Mouse (Mus musculus) cerebellum, postnatal 4 days (tissue): ENCODE measurements around the gene Krtap4-13.
"Not testable (repeated sequence)": the region's sequence is repeated elsewhere in the genome, so short reads cannot be mapped to it uniquely, and the experiment has no call there.

Source experiments
- DNase-seq, 2 experiments: peaks; one replicate each; pipeline ENCODE4 v3.0.0; 2022; ENCODE audit warnings: low spot score in 2 of 2, mixed read lengths in 1 of 2

The Krtap4-13 gene

GRCm38 (mm10) chr11:99809792-99810191 is at the start of gene Krtap4-13:
Krtap4-13 (minus strand) TSS chr11:99809892.
- DNase-seq: not testable (repeated sequence)

DNA sequence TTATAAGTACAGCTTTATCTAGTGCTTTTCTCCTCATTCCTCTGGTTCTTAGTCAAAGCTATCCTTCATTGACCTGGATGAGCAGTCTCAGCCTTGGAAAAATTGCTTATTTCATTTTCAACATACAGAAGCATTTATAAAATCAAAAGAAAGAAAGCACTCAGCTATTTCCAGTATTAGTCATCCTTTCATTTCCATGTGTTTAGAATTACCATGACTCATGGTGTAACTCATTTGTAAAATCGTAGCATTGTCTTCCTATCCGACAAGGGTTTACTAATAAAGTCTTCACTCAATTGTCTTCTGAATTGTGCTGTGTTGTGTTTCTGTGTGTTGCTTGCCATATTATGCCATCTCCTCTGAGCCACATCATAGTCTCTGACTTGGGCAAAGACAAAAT is 49.1 kb upstream of the Krtap4-13 start:
- DNase-seq: no peak

DNA sequence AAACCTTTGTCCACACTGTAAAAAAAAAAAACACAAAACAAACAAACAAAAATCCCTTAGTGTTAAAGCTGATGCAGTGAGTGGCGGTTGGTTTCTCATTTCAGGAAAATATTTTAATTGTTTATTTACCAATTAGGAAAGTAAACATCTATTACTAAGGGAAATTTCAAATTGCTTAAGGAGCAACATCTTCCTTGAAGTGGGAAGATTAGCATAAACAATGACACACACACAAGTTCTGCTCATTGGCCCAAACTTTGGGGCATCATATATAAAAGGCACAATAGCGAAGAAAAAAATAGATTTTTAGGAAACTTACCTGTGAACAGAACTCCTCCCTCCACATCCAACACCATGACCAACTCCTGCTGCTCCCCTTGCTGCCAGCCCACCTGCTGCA is 47.9 kb upstream of the Krtap4-13 start, which contains the start of gene Gm11568:
TSS of gene Gm11568 (plus strand) at position 301 of the 400 bp plus-strand sequence.
- DNase-seq: no peak

DNA sequence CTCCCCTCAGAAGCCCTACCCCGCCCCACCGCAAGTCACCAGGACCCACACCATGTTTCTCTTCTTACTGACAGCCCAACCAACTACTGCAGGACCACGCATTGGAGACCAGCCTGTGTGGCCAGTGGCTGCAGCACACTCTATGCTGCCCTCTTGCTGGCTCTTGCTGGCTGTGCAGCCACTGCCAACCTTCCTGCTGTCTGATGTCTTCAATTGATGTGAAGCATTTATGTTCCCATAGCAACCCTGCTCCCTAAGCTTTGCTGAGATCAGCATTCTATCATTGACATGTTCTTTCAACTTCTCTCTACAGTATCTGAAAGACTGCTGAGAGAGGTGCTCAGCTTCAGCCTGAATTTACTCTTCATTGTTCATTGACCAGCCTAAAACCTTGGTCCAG is 44.4 kb upstream of the Krtap4-13 start:
- peak in 1 of 2 experiments; percentile 13 for DNase-seq

GRCm38 (mm10) chr11:99851508-99851907 is 41.8 kb upstream of the Krtap4-13 start, which contains the start of gene Krtap4-16:
Krtap4-16 (minus strand) TSS chr11:99851608.
- DNase-seq: no peak

GRCm38 (mm10) chr11:99846746-99847145 is 37.1 kb upstream of the Krtap4-13 start:
- DNase-seq: no peak

GRCm38 (mm10) chr11:99842185-99842584 is 32.5 kb upstream of the Krtap4-13 start:
- no peak for DNase-seq

GRCm38 (mm10) chr11:99837966-99838365 is 28.3 kb upstream of the Krtap4-13 start, which contains the start of gene 2300003K06Rik:
2300003K06Rik (minus strand) TSS chr11:99838066.
- DNase-seq: no peak

DNA sequence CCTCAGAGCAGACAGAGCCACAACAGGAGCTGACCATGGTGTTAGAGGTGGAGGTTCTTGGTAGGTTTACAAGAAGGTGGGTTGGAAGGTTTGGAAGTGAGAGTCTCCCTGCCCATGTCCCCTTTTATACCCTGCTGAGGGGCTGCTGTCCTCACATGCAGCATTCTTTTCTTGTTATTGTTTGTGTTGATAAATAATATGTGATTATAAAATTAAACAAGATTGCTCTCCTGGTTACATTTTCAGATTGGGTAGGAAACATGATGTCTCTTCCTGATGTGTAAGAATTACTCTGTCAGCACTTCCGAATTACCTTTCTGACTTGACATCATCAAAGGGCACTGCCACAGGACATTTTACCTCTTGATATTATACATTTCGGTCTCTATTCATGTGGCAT is 5.9 kb upstream of the Krtap4-13 start, which contains the start of gene Gm11564:
TSS of gene Gm11564 (minus strand) at position 101 of the 400 bp plus-strand sequence.
- DNase-seq: not testable (repeated sequence)

DNA sequence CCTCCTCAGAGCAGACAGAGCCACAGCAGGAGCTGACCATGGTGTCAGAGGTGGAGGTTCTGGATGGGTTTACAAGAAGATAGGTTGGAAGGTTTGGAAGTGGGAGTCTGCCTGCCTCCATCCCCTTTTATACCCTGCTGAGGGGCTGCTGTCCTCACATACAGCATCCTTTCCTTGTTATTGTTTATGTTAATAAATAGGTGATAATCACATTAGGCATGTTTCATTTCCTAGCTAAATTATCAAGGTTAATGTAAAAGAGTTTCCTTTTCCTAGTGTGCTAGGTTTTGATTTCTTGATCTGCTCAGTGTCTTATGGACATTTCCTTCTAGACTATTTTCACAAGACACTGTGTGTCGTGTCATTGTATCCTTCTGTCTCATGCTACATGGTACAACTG is 5.3 kb downstream of the Krtap4-13 start, which contains the start of gene Gm11554:
TSS of gene Gm11554 (minus strand) at position 101 of the 400 bp plus-strand sequence.
- DNase-seq: not testable (repeated sequence)

DNA sequence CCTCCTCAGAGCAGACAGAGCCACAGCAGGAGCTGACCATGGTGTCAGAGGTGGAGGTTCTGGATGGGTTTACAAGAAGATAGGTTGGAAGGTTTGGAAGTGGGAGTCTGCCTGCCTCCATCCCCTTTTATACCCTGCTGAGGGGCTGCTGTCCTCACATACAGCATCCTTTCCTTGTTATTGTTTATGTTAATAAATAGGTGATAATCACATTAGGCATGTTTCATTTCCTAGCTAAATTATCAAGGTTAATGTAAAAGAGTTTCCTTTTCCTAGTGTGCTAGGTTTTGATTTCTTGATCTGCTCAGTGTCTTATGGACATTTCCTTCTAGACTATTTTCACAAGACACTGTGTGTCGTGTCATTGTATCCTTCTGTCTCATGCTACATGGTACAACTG is 10.9 kb downstream of the Krtap4-13 start, which contains the start of gene Gm11569:
TSS of gene Gm11569 (minus strand) at position 101 of the 400 bp plus-strand sequence.
- DNase-seq: not testable (repeated sequence)

DNA sequence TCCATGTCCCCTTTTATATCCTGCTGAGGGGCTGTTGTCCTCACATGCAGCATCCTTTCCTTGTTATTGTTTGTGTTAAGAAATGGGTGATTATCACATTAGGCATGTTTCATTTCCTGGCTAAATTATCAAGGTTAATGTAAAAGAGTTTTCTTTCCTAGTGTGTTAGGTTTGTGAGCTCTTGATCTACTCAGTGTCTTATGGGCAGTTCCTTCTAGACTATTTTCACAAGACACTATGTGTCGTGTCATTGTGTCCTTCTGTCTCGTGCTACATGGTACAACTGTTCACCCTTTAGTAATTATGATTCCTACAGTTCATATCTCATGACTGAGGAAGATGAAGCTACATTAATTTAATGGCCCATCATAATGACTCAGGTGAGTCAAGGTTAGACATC is 16.3 kb downstream of the Krtap4-13 start, which contains the start of gene Gm11596:
TSS of gene Gm11596 (minus strand) at position 101 of the 400 bp plus-strand sequence.
- no peak for DNase-seq

- not testable (repeated sequence) for DNase-seq
Measured at GRCm38 (mm10) chr11:99784900-99785299, 24.8 kb downstream of the Krtap4-13 start, which contains the start of gene Krtap4-9. Krtap4-9 (plus strand) TSS chr11:99785200.

- no peak for DNase-seq
Measured at GRCm38 (mm10) chr11:99780604-99781003, 29.1 kb downstream of the Krtap4-13 start, which contains the start of gene Krtap4-8. Krtap4-8 (minus strand) TSS chr11:99780704.

DNA sequence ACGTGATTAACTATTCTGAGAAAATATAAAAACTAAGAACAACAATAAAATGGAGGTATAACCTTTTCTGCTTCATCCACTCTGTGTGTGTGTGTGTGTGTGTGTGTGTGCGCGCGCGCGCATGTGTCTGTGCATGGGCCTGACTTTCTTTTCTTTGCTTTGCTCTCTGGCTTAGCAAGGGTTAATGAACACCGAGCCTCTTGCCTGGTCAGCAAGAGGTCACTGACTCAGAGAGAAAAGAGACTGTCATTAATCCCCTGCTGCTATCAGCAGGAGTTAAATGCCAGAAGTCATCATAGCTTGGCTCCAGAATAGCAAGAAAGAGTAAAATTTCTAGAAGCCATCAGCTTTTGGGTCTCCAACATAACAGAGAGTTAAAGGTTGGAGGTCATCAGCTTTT is 31.3 kb downstream of the Krtap4-13 start:
- DNase-seq: no peak

GRCm38 (mm10) chr11:99772813-99773212 is 36.9 kb downstream of the Krtap4-13 start, which contains the start of gene Gm11595:
Gm11595 (minus strand) TSS chr11:99772913.
- not testable (repeated sequence) for DNase-seq

- DNase-seq: no peak
Measured at GRCm38 (mm10) chr11:99768410-99768809, 41.3 kb downstream of the Krtap4-13 start.
